Mouse (Mus musculus): ENCODE results near the gene Stx8. TPM values are rescaled to one million over a fixed set of nuclear protein-coding genes. Genes with fewer than 3 reads are reported as not detected.

Gene Stx8
- polyA plus RNA-seq, 1 experiment, result 15.9 TPM

GRCm38 (mm10) chr11:68145066-68145585 lies 179.1 kb downstream of the Stx8 start:
- H3K79me3 ChIP-seq (ENCODE audit: low read depth), result no peaks in the 10 kb centered on the region
- no peaks in the 10 kb centered on the region for H3K79me2 ChIP-seq (ENCODE audit: control insufficient read depth, insufficient read depth)
- H3K27me3 ChIP-seq (ENCODE audit: control insufficient read depth, insufficient read depth, insufficient read length), result no peaks in the 10 kb centered on the region
- H3K36me3 ChIP-seq (ENCODE audit: control insufficient read depth, insufficient read depth), result no peaks in the 10 kb centered on the region
- H3ac ChIP-seq (ENCODE audit: control insufficient read depth, insufficient read length, low read depth), result no peak overlapping the region
- H3K4me3 ChIP-seq (ENCODE audit: insufficient read depth, poor library complexity, severe bottlenecking), result no peak overlapping the region
- TF ChIP-seq FOSL1 (IDR thresholded peaks at IDR 0.05; ENCODE audit: insufficient read depth, low read length, poor library complexity, severe bottlenecking) (no peak), CTCF (IDR thresholded peaks at IDR 0.05; ENCODE audit: control insufficient read depth, insufficient read depth, insufficient read length) (no peak), USF1 (IDR thresholded peaks at IDR 0.05; ENCODE audit: low read depth) (no peak), MYOD1 (IDR thresholded peaks at IDR 0.05; ENCODE audit: control insufficient read depth, insufficient read length, low read depth) (no peak), CEBPB (IDR thresholded peaks at IDR 0.05; ENCODE audit: low read depth) (no peak), MAX (IDR thresholded peaks at IDR 0.05) (no peak), MYOG (IDR thresholded peaks at IDR 0.05; ENCODE audit: control insufficient read depth, extremely low read depth, insufficient read length) (no peak)

- TF ChIP-seq FOSL1 (IDR thresholded peaks at IDR 0.05; ENCODE audit: insufficient read depth, low read length, poor library complexity, severe bottlenecking), result no peak
- no peak for TF ChIP-seq MYOG (IDR thresholded peaks at IDR 0.05; ENCODE audit: control insufficient read depth, extremely low read depth, insufficient read length)
- TF ChIP-seq MAX (IDR thresholded peaks at IDR 0.05), result no peak
- TF ChIP-seq MYOD1 (IDR thresholded peaks at IDR 0.05; ENCODE audit: control insufficient read depth, insufficient read length, low read depth), result no peak
- no peak for TF ChIP-seq CTCF (IDR thresholded peaks at IDR 0.05; ENCODE audit: control insufficient read depth, insufficient read depth, insufficient read length)
- TF ChIP-seq CEBPB (IDR thresholded peaks at IDR 0.05; ENCODE audit: low read depth), result no peak
- TF ChIP-seq USF1 (IDR thresholded peaks at IDR 0.05; ENCODE audit: low read depth), result no peak
- Histone ChIP-seq H3K79me2 (ENCODE audit: control insufficient read depth, insufficient read depth) (no peaks in the 10 kb centered on the region), H3K79me3 (ENCODE audit: low read depth) (no peaks in the 10 kb centered on the region), H3K4me3 (ENCODE audit: insufficient read depth, poor library complexity, severe bottlenecking) (no peak overlapping the region), H3K27me3 (ENCODE audit: control insufficient read depth, insufficient read depth, insufficient read length) (no peaks in the 10 kb centered on the region), H3K36me3 (ENCODE audit: control insufficient read depth, insufficient read depth) (no peaks in the 10 kb centered on the region), H3ac (ENCODE audit: control insufficient read depth, insufficient read length, low read depth) (no peak overlapping the region)
Measured at GRCm38 (mm10) chr11:68145586-68146455, 179.8 kb downstream of the Stx8 start.

GRCm38 (mm10) chr11:68146456-68146851 lies 180.5 kb downstream of the Stx8 start:
- Histone ChIP-seq H3K27me3 (ENCODE audit: control insufficient read depth, insufficient read depth, insufficient read length) (no peaks in the 10 kb centered on the region), H3K79me3 (ENCODE audit: low read depth) (no peaks in the 10 kb centered on the region), H3K79me2 (ENCODE audit: control insufficient read depth, insufficient read depth) (no peaks in the 10 kb centered on the region), H3K4me3 (ENCODE audit: insufficient read depth, poor library complexity, severe bottlenecking) (no peak overlapping the region), H3K36me3 (ENCODE audit: control insufficient read depth, insufficient read depth) (no peaks in the 10 kb centered on the region), H3ac (ENCODE audit: control insufficient read depth, insufficient read length, low read depth) (no peak overlapping the region)
- no peak for TF ChIP-seq MYOG (IDR thresholded peaks at IDR 0.05; ENCODE audit: control insufficient read depth, extremely low read depth, insufficient read length)
- TF ChIP-seq MYOD1 (IDR thresholded peaks at IDR 0.05; ENCODE audit: control insufficient read depth, insufficient read length, low read depth), result no peak

- no peak overlapping the region for H3ac ChIP-seq (ENCODE audit: control insufficient read depth, insufficient read length, low read depth)
- TF ChIP-seq CEBPB (IDR thresholded peaks at IDR 0.05; ENCODE audit: low read depth) (no peak), MYOG (IDR thresholded peaks at IDR 0.05; ENCODE audit: control insufficient read depth, extremely low read depth, insufficient read length) (no peak), CTCF (IDR thresholded peaks at IDR 0.05; ENCODE audit: control insufficient read depth, insufficient read depth, insufficient read length) (no peak), FOSL1 (IDR thresholded peaks at IDR 0.05; ENCODE audit: insufficient read depth, low read length, poor library complexity, severe bottlenecking) (no peak), MAX (IDR thresholded peaks at IDR 0.05) (no peak), USF1 (IDR thresholded peaks at IDR 0.05; ENCODE audit: low read depth) (no peak), MYOD1 (IDR thresholded peaks at IDR 0.05; ENCODE audit: control insufficient read depth, insufficient read length, low read depth) (no peak)
- H3K36me3 ChIP-seq (ENCODE audit: control insufficient read depth, insufficient read depth), result no peaks in the 10 kb centered on the region
- no peaks in the 10 kb centered on the region for H3K27me3 ChIP-seq (ENCODE audit: control insufficient read depth, insufficient read depth, insufficient read length)
- H3K79me2 ChIP-seq (ENCODE audit: control insufficient read depth, insufficient read depth), result no peaks in the 10 kb centered on the region
- no peaks in the 10 kb centered on the region for H3K79me3 ChIP-seq (ENCODE audit: low read depth)
- H3K4me3 ChIP-seq (ENCODE audit: insufficient read depth, poor library complexity, severe bottlenecking), result no peak overlapping the region
Measured at GRCm38 (mm10) chr11:68150938-68151337, 184.9 kb downstream of the Stx8 start.

- no peak for TF ChIP-seq CTCF (IDR thresholded peaks at IDR 0.05; ENCODE audit: control insufficient read depth, insufficient read depth, insufficient read length)
- TF ChIP-seq FOSL1 (IDR thresholded peaks at IDR 0.05; ENCODE audit: insufficient read depth, low read length, poor library complexity, severe bottlenecking), result peak; percentile 46
- TF ChIP-seq USF1 (IDR thresholded peaks at IDR 0.05; ENCODE audit: low read depth), result no peak
- no peak for TF ChIP-seq MYOD1 (IDR thresholded peaks at IDR 0.05; ENCODE audit: control insufficient read depth, insufficient read length, low read depth)
- peak; percentile 31 for TF ChIP-seq MAX (IDR thresholded peaks at IDR 0.05)
- H3ac ChIP-seq (ENCODE audit: control insufficient read depth, insufficient read length, low read depth), result no peak overlapping the region
- H3K4me3 ChIP-seq (ENCODE audit: insufficient read depth, poor library complexity, severe bottlenecking), result no peak overlapping the region
- no peaks in the 10 kb centered on the region for H3K79me3 ChIP-seq (ENCODE audit: low read depth)
- H3K79me2 ChIP-seq (ENCODE audit: control insufficient read depth, insufficient read depth), result no peaks in the 10 kb centered on the region
- no peaks in the 10 kb centered on the region for H3K36me3 ChIP-seq (ENCODE audit: control insufficient read depth, insufficient read depth)
- no peaks in the 10 kb centered on the region for H3K27me3 ChIP-seq (ENCODE audit: control insufficient read depth, insufficient read depth, insufficient read length)
Measured at GRCm38 (mm10) chr11:68155821-68156220, 189.8 kb downstream of the Stx8 start.
